Mouse (Mus musculus) layer of hippocampus, adult 8-10 months (tissue): ENCODE measurements around the gene Aurkb. TPM values are rescaled to one million over a fixed set of nuclear protein-coding genes. Genes with fewer than 3 reads are reported as not detected.

Source experiments
- DNase-seq, 2 experiments: peaks; one replicate each; pipeline ENCODE4 v3.0.0; 2022; ENCODE audit warnings: low spot score in 2 of 2
- total RNA-seq, 4 experiments: library from RNA; stranded (reverse); gene quantifications; 2 replicates each; pipeline ENCODE4 v1.2.4; 2022

Gene Aurkb
- total RNA-seq, 4 experiments from 2014 or later: 0.52 to 1.6 (median 0.88) TPM

DNA sequence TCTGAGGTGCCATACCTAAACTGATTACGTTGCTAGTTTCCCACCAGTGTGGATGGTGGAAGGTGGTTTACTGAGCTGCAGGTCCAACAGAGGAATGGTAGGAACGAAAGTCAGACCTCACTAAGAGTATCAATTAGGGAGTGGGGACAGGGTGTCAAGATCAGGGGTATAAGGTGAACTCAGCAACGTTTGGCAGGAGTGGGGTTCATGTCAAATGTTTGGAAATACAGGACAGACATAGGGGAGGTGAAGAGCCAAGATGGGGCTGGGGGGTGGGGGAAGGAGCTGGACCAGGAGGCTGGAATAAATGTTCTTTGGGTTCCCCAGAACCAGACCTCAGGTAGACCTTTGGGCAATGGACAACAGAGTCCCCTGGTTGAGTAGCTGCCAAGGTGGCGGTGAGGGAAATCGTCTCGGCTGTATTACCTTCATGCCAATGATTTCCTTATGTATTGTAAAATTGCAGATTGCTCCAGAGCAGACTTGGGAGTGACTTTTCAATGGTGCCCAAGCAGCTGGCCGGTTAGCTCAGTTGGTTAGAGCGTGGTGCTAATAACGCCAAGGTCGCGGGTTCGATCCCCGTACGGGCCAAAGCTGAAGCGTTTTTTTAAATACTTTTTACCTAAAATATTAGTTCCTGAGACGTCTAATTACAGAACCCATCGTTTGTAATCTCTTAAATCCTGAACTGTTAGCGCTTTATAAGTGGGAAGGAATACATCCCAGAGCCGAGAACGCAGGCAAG lies 8.8 kb upstream of the Aurkb start:
- DNase-seq: peak; percentile 86 to 95

- peak; percentile 80 to 93 for DNase-seq
Observed at GRCm38 (mm10) chr11:69037231-69038061, 8.0 kb upstream of the Aurkb start.

DNA sequence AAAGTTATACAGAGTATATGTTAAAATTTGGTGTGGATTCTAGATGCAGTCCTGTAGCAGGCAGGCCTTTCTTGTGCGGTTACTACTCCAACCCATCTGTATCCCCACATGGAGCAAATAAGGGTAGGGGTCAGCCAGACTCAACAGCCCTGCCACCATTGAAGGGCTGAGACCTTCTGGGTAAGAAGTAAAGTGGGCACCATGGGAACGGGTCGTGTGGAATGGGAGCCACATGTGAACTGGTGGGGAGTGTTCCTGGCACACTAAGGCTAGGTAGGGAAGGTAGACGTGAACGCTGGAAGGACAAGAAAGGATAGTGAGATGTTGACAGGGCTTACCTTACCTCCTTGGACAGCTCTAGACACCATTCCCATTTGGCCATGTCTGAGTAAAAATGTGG lies 7.3 kb upstream of the Aurkb start:
- no peak for DNase-seq

GRCm38 (mm10) chr11:69046395-69046774 lies 938 bp downstream of the Aurkb start:
- DNase-seq: no peak

DNA sequence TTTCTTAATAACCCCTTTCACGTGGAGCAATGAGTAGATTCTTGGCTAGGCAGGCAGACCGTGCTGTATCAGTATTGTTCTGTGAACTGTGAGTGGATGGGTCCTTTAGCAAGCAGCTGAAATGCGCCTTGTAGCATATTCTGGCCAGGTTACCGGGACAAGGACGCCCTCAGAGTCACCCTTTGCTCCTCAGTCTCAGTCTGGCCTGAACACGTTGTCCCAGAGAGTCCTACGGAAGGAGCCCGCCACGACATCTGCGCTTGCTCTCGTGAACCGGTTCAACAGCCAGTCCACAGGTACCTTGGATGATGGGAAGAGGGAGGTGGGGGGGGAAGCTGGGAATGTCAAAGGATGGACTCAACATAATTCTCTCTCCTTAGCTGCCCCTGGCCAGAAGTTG lies 2.1 kb downstream of the Aurkb start:
- no peak for DNase-seq

- no peak for DNase-seq
Observed at GRCm38 (mm10) chr11:69048151-69048550, 2.7 kb downstream of the Aurkb start.

GRCm38 (mm10) chr11:69050748-69051147 lies 5.3 kb downstream of the Aurkb start:
- no peak for DNase-seq

GRCm38 (mm10) chr11:69051771-69052170 lies 6.3 kb downstream of the Aurkb start:
- DNase-seq: no peak

- no peak for DNase-seq
Observed at GRCm38 (mm10) chr11:69052824-69053421, 7.5 kb downstream of the Aurkb start.

DNA sequence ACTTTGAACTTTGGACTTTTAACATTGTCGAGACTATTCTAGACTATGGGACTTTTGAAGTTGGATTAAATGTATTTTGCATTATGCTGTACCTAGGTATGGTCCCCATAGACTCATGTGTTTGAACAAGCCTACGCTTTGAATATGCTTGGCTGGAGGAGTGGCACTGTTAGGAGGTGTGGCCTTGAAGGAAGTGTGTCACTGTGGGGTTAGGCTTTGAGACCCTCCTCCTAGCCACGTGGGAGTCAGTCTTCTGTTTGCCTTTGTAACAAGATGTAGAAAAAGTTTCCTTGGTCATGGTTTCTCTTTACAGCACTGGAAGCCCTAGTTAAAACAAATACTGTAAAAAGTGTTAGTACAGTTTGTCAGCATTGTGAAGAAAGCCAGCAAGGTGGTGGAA lies 8.4 kb downstream of the Aurkb start:
- no peak for DNase-seq

- no peak for DNase-seq
Observed at GRCm38 (mm10) chr11:69058265-69058664, 12.8 kb downstream of the Aurkb start.

- DNase-seq: no peak
Observed at GRCm38 (mm10) chr11:69058729-69059356, 13.4 kb downstream of the Aurkb start.

GRCm38 (mm10) chr11:69059357-69059974 lies 14.0 kb downstream of the Aurkb start, which contains the start of gene Borcs6:
Gene Borcs6, plus strand, starts transcription at chr11:69059717.
- peak; percentile 95 to 97 for DNase-seq

DNA sequence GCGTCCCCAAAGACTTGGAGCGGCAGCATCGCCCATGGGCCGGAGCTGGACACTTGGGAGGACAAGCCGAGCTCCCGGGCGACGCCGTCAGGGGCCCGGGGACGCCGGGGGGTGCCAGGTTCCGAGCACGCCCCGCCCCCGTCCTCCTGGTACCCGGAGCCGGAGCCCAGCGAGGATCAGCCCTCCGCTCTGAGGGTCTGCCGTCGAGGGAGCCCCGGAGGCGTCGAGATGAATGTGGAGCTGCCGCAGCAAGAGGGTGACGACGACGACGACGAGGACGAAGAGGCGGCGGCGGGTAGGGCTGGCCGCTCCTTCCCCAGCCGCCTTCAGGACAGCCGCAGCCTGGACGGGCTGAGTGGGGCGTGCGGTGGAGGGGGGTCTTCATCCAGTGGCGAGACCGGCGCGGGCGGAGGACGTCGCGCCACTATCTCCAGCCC lies 14.5 kb downstream of the Aurkb start:
- no peak for DNase-seq

DNA sequence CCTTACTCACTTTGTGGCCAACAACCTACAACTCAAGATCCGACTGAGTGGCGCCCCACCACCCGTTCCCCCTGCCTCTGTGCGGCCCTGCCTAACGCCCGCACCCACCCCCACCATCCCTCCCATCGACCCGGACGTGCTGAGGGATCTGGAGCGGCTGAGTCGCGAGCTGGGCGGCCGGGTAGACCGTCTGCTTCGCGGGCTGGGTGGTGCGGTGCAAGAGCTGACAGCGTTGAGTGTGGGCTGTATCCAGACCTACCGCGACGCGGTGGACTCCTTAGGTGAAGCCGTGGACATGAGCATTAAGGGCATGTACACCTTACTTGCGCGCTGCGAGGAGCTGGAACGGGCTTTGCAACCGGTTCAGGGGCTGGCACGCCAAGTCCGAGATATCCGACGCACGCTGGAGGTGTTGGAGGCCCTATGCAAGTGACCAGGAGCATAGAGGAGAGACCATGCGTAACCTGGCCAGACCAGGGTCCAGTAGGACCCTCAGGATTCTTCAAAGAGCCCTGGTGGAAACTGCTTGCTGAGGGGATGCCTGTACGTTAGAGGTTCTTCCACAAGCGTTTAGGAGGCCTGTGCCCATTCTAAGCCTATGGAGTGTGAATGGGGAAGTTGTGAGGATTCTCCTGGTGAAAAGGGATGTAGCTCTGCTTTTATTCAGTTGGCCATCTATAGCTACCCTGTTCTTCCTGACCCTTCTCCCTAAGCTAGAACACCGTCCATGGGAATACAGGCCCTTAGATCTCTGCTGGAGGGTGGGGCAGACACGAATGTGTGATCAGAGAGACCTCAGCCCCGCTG lies 15.2 kb downstream of the Aurkb start:
- DNase-seq: no peak

DNA sequence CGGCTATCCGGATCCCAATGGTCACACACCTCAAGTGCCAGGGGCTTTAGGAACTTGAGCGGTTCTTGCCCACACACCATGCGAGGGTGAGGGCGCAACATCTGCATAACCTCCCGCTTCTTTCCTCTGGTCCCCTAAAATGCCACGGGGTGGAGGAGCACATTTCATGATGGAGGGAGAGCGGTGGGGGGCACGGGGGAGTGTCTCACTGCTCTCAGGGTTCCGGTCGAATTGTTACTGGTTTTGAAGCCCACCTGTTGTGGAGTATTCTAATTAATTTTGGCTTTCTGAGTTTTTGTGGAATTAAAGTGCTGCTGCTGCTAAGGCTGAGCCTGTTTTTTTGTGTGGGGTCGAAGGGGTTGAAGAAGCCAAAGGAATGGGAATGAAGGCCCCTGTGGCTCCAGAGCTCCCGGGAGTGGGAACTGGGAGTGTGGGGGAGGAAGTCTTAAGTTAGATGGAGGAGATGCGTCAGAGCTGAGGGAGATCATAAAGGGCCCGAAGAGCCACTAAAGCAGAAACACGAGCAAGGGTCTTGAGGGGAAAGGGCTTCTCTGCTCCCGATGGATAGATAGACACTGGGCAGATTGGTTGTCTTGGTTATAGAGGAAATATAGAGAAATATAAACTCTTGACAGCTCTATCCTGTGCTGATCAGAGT lies 15.9 kb downstream of the Aurkb start:
- DNase-seq: no peak

DNA sequence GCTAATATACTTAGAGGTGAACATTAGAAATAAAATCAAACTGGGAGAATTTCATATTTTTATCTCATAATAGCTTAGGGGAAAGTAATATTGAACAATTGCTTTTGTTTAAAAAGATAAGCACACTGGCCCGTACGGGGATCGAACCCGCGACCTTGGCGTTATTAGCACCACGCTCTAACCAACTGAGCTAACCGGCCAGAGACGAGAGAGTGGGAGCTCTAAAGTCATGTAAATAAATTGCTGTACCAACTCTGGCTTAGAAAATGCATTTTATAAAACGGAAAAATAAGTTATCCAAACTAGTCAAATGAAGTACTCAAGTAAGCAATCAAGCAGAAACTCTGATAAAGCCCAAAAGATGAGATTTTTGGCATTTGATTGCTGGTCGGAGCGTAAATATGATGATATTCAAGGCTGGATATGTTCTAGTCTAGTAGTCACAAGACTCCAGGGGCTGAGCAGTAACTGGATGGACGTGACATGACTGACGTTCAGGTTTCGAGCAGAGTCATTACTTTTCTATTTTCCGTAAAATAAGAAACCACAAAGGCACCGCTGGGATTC lies 16.8 kb downstream of the Aurkb start:
- peak in 1 of 2 experiments; percentile 89 for DNase-seq

DNA sequence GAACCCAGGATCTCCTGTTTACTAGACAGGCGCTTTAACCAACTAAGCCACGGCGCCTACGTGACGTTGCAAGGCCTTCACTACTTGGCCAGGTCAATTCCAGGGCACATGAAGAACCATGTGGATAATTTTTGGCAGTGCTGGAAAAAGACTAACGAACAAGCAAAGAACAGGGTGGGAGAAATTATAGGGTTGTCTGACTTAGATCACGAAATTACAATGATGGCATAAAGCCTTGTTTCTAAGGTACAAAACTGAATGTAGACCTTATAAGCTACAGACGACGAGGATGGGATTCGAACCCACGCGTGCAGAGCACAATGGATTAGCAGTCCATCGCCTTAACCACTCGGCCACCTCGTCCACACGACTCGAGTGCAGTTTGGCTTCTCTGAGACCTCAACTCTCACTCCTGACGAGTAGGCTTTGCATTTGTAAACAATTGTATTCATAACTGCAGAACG lies 17.3 kb downstream of the Aurkb start:
- peak; percentile 94 to 98 for DNase-seq
